In the genomic region with DNA sequence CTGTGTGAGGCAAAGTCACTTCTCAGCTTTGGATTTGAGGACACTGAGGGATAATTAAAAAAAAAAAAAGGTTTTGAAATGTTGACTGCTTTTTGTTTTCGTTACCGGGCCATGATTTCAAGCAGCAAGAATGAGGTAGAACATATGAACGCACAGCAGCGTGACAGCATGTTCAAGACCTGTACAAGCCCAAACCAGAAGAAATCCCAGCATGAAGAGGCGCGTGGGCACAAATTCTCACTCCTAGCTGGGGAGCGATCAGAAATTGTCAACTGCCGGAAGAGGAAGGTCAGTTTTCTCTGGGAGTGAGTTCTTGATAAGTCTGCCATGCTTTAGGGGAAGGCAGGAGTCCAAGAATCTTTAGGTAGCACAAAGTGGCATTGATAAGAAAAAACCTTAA, we compare ENCODE assay signal across 17 mouse cellular contexts. TPM values are rescaled to one million over a fixed set of nuclear protein-coding genes. Genes with fewer than 3 reads are reported as not detected.
"Had no signal": no experiment of that assay in that cellular context is flagged by ENCODE, and none has a peak within 500 bp of the region (broad histone marks: within the 10 kb centered on the region; RNA-seq: fewer than 3 reads in every experiment).

No protein-coding gene starts in this region.

- H3K4me3 ChIP-seq: layer of hippocampus, adult 2 months; limb, embryonic 10.5 days; liver, embryonic 15.5 days; stomach, embryonic 15.5 days had no signal

- DNase-seq: kidney, postnatal 10 days; kidney, postnatal 4 days; lung, adult 2 months; lung, postnatal 36 days; midbrain, embryonic 14.5 days; right cerebral cortex, postnatal 14 days; thymus, adult 2 months; thymus, postnatal 25 days had no signal

- H3K9ac ChIP-seq: liver, embryonic 15.5 days; stomach, embryonic 15.5 days had no signal

- H3K4me1 ChIP-seq: limb, embryonic 10.5 days; liver, embryonic 15.5 days; stomach, embryonic 15.5 days had no signal

- H3K36me3 ChIP-seq: limb, embryonic 10.5 days; liver, embryonic 15.5 days; stomach, embryonic 15.5 days had no signal

- H3K9me3 ChIP-seq: limb, embryonic 10.5 days; liver, embryonic 15.5 days; stomach, embryonic 15.5 days had no signal

- H3K27me3 ChIP-seq: liver, embryonic 15.5 days; stomach, embryonic 15.5 days had no signal

- ATAC-seq: lung, postnatal 0 days had no signal

- H3K27ac ChIP-seq: layer of hippocampus, adult 2 months; limb, embryonic 10.5 days; liver, embryonic 15.5 days; stomach, embryonic 15.5 days had no signal

- H3K4me2 ChIP-seq: liver, embryonic 11.5 days; liver, embryonic 15.5 days; stomach, embryonic 15.5 days had no signal

RNA-seq across cellular contexts. Expression of gene Slc13a1, which starts 56.3 kb away (rescaled TPM):
- total RNA-seq: megakaryocyte progenitor cell, adult 5-6 weeks had no signal
- polyA plus RNA-seq: limb, embryonic 10.5 days; limb, embryonic 14.5 days; liver, embryonic 11.5 days; lung, adult 2 months; lung, postnatal 0 days; testis, adult 2 months had no signal
